Mouse (Mus musculus): ENCODE data around the gene Nme3.

The Nme3 gene

DNA sequence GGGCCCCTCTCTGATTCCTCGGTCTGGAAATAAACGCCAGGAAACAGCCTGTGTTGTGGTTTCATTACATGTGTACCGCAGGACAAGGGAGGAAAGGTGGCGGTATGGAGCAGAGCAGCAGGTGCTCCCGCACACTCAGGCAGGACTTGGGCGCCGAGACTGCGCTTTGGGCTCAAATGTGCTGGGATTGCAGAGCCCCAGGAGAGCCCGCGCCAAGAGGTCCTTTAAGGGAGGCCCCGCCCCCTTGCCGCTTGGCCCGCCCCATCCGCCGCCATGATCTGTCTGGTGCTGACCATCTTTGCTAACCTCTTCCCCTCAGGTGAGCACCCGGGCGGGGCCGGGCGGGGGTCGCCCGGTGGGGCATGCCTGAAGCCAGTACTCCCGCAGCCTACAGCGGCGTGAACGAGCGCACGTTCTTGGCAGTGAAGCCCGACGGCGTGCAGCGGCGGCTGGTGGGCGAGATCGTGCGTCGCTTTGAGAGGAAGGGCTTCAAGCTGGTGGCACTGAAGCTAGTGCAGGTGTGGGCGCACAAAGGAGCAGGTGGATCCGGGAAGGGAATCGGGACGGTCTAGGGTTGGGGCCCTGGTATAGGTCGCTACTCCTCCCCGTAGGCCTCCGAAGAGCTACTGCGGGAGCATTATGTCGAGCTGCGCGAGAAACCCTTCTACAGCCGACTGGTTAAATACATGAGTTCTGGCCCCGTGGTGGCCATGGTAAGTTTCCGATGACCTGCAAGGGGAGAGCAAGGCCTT, at the start of gene Nme3:
Gene Nme3 (plus strand): TSS at position 260 of the 752 bp plus-strand sequence.
- peak; percentile 65 to 71 for DNase-seq (ENCODE audit: low spot score in 2 of 2)

DNA sequence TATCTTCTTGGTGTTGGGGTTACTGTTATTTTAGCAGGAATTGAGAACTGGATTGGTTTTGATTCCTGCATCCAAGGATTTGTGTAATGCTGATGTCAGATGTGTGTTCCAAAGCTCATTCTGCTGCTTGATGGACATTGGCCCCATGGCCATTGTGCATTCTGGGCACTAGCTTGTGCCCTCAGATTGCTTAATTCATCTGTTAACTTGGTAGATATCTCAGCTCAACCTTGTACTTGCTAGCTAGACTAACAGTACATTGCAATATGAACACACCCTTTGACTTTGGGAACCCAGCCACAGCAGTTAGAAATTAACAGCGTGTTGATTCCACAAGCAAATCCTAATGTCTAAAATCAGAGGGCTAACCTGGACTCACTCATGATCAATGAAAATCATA, 48.9 kb upstream of the Nme3 start:
- DNase-seq (ENCODE audit: low spot score in 2 of 2) = no peak

DNA sequence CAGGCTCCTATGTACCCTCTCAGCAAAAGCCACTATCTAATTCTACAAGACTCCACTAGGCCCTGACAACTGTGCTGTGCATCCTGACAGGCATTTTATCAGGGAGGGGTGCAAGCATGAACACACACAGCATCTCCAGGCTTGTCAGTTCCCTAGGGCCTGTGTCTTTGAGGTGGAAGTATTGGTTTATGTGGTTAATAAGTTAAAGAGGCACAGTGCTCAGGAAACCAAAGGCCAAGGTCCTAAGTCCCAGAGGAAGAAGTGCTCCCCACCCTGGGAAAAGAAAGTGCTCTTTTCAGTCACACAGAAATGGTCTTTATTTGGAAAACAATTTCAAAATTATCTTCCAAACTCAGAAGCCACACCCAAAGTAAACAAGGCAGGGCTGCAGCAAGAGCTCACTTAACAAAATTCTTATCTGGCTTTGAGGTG, 47.7 kb upstream of the Nme3 start:
- no peak for DNase-seq (ENCODE audit: low spot score in 2 of 2)

DNA sequence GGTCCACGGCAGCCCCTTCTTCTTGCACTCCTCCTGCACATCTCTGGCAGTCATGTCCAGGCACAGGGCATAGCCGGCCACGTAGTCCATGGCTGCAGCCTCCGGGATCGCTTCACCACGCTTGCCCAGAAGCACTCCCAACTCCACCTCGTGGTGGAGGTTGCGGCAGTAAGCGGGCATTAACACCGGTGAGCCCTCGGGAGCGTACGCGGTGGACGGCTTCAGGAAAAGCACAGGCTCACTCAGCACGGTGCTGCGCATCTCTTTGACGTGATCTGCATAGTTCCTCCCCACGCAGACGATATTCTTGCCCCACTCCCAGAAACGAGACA, 46.6 kb upstream of the Nme3 start:
- DNase-seq (ENCODE audit: low spot score in 2 of 2) = no peak

DNA sequence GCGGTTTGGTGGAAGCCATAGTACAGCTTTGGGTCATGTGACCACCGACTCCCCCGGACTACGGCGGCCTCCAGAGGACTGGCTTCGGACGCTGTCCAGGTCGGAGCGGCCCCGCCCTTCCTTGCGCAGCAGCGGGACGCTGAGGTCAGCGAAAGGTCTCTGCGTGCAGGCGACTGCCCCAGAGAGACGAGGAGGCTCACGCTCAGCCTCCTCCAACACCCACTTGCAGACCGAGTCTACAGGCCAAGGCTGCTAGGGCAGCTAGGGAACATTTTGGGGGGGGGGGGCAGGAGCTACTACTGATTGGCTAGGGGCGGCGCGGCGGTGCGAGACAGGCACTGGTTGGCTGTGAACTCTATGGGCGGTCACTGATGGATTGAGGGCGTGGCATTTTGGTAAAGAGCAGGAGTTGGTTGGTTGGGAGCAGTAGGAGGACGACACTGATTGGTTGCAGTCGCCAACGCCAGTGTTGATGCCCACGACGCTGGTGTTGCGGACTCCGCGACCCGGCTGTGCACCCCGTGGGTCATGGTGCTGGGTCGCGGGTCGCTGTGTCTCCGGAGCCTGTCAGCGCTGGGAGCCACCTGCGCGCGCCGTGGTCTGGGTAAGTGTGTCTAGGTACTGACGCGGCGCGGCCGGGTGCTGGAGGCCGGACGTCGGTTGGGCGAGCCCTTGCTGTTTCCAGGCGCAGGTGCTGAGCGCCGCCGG, 46.1 kb upstream of the Nme3 start, which contains the start of gene Fahd1:
Gene Fahd1 (minus strand): TSS at position 300 of the 708 bp plus-strand sequence.
- DNase-seq (ENCODE audit: low spot score in 2 of 2) = peak; percentile 97 to 98

DNA sequence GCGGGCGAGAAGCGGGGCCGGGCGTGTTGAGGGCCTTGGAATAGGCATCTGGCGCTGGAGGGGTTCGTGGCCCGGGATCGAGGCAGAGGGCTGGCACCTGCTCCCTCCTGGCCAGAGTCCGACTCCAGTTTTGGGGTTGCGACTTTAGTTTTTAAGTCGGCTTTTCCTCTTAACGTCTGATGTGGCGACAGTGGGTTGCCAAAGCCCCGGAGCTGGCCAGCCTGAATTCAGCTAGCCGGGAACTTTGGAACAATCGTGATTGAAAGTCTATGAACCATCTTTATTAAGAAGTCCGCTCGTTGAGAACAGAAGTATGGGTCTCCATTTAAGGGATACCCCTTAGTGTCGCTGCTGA, 45.5 kb upstream of the Nme3 start:
- DNase-seq (ENCODE audit: low spot score in 2 of 2) = no peak

DNA sequence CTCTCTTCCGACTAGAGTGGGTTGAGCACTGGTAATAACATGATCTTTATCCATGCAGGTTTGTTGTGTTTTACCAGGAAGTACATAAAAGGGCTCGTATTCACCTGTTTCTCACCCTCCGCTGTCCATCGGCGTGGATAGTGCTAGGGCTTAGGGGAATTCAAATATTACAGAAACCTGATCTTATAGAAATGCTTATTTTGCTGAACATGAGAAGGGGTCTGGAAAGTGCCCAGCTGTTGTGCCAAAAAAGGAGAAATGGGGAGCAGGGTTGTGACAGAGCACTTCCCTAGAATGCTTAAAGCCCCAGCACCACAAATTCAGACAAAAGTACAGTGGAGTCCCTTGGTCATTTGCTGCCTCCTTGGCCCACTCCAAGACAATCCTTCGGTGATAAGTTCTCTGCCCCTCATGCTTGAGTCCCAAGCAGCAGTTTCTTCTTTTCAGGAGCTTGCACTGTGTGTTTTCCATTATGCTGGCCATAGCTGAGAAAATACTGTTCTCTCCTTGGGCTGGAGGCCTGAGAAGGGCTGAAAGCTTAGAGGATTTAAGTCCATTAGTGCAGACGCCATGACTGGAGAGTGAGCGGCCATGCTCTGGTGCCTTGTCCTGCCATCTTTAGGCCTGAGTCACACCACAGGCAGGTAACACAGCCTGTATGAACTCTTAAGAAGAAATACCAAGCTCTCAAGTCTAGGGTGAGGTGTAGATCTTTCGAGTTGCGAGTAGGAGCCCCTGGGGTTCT, 44.7 kb upstream of the Nme3 start:
- DNase-seq (ENCODE audit: low spot score in 2 of 2) = no peak

DNA sequence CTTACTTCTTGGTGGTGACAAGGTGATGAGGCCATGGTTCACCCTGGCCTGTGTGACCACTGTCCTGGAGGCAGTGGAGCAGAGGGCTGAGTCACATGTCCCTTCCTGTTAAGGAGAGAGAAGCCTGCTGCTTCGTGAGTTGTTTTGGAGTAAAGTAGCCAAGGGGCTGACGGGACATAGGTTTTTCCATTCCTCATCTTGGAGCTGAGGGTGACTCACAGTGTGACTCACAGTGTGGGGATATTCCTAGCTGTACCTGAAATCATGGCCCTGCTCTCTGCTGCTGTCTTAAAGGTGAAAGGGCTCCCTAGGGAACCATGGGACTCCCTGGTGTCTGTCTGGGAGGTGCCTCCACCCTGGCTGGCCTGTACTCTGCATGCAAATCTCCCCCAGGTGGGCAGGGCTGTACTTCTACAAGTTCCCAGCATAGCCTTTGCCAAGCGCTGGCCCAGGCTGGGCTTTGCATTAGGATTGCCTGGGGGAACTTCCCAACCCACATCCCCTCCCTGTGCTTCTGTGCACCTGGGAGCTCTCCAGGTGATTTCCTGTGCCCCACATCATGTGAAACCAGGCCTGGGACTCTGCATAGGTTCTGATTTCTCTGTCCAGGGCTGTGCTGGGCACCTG, 40.3 kb upstream of the Nme3 start:
- DNase-seq (ENCODE audit: low spot score in 2 of 2) = no peak

DNA sequence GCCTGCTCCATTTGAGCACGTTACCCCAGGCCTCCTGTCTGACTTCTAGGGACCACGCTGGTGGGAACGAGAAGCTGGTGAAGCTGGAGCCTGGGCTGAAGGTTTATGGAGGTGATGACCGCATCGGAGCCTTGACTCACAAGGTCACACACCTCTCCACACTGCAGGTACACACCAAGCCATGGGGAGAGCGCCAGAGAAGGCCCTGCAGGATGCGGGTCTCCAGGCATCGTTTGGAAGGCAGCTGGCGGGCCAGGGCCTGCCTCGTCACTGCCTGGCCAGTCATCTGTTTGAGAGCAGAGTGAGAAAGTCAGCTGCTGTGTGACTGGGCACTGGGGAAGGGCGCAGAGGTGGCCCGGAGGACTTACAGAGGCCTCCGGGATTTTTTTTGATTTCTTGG, 39.7 kb upstream of the Nme3 start:
- DNase-seq (ENCODE audit: low spot score in 2 of 2) = no peak

DNA sequence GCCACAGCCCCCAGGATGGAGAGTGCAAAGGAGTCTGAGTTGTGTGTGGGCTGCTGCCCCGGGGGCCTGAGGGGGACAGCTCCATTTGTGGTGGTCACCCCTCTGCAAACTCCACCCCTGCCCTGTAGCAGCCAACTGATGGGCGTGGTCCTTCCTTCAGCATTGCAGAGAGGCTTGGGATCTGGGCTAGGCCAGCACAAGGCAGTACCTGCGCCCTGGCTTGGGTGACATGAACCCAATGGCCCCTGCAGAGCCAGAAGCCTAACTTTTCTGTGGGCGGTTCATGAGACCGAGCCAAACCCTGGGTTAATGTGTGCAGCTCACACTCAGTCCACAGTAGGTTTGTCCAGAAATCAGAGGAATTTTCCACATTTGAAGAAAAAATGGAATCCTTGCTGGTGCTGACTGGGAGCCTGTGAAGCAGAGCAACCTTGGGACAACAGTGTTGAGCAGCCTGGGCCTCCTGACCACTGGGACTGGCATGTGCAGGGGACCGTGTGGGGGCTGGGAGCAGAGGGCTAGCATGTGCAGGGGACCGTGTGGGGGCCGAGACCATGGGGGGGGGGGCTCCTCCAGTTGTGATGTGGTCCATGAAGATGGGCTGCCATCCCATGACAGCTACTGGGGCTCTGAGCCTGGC, 38.3 kb upstream of the Nme3 start:
- no peak for DNase-seq (ENCODE audit: low spot score in 2 of 2)

DNA sequence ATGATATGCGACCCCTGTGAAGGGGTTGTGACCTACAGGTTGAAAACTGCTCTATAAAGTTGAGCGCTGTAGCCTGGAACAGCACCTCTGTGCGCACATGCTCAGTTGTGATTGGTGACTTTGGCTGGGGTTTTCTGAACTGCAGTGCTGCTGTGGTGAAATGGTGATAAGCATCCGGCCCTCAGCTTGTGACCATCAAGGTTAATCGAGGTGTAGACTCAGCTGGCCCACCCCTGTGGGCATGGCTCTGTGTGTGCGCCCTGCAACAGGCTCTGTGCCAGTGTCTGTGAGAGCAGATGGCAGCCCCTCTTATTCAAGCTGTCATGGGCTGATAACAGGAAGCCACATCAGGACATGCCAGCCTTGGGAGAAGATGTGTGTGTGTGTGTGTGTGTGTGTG, 37.3 kb upstream of the Nme3 start:
- DNase-seq (ENCODE audit: low spot score in 2 of 2) = no peak

DNA sequence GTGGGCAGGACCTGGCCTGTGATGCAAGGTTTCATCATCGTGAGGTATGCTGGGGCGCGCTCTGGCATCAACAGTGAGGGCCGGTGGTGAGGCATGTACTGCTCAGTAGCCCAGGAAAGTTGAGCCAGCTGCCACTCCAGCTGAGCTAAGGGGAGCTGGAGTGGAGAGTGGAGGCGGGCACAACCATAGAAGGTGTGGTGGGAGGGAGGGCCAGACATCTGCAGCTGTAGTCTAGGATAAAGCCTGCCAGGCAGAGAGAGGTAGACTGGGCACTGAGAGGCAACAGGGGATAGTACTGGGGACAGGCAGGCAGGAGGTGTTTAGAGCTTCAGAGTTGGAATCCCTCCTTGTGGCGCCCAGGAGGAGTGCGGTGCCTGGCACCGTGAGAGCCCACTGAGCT, 36.2 kb upstream of the Nme3 start:
- DNase-seq (ENCODE audit: low spot score in 2 of 2) = no peak

DNA sequence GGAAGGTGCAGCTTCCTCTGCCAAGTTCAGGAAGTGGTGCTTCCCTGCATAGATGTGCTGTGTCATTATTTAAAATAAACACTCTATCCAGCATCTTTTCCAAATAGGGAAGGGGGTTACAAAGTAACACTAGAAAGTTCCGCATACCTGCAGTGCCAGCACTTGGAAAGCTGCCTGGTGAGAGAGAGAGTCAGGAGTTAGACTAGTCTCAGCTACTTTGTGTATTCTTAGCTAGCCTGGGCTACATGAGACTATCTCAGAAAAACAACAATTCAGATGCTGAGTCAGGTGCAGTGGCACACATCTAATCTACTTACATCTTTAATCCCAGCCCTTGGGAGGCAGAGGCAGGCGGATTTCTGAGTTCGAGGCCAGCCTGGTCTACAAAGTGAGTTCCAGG, 34.5 kb upstream of the Nme3 start:
- no peak for DNase-seq (ENCODE audit: low spot score in 2 of 2)

DNA sequence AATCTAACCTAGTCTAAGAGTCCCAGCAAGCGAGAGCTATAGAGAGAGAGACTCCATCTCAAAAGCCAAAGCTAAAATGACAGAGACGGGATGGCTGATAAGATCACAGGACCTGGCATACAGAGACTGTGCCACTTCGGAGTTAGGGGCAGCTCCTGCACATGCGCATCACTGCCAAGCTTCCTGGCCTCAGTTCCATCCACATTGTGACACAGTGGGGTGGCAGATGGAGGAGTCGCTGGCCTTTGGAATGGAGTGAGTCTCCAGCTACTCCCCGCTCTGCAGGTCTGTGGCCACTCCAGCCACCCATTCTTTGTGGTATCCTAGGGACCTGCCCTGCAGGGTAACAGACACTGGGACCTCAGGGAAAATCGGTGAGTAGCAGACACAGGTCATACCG, 30.5 kb upstream of the Nme3 start, which contains the start of gene Igfals:
Gene Igfals (plus strand): TSS at position 222 of the 400 bp plus-strand sequence.
- DNase-seq (ENCODE audit: low spot score in 2 of 2) = no peak

DNA sequence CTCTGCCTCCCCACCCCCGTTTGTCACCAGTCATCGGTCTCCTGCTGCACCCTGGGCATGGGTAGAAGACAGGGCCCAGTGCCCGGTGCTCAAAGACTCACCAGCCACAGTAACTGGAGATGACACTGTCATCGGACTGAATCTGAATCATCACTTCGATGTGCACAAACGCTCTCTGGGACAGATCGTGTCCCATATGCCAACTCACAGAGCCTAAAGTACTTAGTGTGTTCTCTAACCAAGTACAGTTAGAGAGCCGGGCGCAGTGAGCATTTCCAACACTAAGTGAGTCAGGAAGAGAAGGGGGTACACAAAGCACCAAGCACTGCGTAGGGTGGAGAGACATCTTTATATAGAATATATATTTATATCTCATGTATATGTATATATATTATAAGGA, 28.4 kb upstream of the Nme3 start:
- no peak for DNase-seq (ENCODE audit: low spot score in 2 of 2)

DNA sequence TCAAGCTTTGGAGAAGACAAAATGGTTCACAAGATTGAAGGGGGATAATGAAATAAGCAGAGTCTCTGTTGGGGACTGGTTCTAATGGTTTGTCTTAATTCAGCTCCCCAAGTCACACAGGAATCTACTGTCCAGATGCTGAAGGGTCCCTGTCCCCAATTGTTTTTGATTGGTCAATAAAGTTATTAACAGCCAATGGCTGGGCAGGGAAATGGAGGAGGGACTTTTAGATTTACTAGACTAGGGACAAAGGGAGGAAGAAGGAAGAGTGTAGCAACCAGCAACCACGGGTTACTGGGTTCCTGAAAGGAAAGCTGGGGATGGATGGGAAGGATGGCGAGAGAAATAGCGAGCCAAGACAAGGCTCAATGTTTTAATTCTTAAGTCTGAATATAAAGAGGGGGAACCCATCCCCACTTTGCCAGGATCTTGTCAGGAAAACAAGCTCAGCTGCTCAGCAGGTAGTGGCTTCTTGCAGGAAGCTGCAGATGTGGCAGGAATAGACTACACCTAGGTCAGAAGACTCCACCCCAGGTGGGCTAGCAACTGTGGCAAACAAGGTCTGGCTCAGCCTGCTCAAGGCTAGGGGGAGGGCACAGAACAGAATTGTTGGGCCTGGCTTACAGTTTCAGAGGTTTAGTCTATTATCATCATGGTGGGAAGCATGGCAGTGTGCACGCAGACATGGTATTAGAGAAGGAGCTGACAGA, 22.4 kb upstream of the Nme3 start:
- DNase-seq (ENCODE audit: low spot score in 2 of 2) = no peak

DNA sequence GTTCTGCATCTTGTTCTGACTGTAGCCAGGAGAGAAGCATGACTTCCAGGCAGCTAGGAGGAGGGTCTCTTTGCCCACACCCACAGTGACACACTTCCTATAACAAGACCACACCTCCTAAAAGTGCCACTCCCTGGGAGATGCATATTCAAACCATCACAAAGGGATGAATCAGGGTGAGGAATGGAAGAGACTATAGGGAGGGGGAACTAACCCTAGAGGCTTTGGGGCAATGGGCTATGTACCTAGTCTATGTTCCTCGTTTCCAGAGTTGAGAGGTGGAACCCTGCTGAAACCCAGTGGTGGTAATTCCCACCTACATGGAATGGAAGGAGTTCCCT, 21.9 kb upstream of the Nme3 start:
- DNase-seq (ENCODE audit: low spot score in 2 of 2) = no peak

DNA sequence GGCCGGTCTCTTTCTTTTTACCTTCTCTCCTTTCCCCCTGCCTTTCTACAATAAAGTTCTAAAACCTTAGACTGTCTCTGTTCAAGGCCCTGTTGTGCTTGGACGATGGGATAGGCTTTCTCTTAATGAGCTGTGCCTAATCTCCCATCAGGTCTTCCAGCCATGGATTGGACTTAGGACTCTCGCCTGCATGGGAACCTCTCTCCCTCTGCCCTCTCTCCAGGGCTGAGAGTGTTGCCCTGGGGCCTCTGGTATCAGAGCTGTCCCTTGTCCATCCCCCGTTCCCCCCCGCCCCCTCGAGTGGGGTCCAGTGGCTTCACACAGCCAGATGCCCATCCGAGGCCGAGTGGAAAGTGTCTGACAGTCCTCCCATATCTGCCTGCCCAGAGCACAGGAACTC, 21.3 kb upstream of the Nme3 start:
- DNase-seq (ENCODE audit: low spot score in 2 of 2) = no peak

DNA sequence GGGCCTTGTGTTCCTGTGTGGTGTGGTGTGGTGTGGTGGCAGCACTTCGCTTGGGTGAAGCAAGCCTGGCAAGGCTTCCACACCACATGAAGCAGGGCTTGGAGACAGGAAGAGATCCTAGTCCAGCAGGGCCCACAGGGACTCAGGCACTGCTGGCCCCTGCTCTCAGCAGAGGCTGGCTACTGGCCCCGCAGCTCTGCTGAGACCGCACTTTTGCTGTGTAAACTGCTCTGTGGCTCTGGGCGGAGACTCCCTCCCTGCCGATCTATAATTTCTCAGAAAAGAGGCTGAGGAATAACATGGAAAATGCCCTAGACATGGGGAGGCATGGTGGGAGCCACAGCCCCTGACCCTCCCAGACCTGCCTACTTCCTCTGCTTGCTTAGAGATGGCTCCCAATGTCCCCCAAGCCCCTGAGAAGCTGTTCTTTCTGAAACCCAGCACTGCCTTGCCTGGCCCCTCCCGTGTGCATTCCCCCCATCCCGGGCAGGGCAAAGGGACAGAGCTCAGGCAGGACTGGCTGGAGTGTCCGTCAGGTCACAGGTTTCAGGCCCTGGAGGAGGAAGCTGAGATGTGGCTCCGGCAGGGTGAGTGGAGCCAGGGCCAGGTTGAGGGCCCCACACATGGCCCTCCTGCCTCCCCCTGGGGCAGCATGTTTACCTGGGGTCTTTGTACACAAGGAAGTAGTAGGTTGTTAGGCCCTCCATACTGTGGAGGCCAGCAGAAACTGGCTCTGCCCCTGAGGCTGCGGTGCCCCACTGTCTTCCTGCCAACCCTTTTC, 18.8 kb upstream of the Nme3 start:
- DNase-seq (ENCODE audit: low spot score in 2 of 2) = no peak

DNA sequence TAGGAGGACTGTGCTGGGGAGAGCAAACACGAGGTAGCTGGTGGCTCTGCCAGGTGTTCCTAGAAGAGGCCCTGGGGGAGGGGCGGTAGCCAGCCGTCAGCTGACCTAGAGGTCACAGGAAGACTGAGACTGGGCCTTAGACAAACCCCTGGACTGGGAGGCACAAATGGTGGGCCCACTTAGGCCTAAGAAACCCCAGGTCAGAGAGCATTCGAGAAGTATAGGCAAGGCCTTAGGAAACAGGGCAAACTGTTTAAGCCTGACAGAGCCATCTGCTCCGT, 18.2 kb upstream of the Nme3 start:
- peak; percentile 65 to 81 for DNase-seq (ENCODE audit: low spot score in 2 of 2)

DNA sequence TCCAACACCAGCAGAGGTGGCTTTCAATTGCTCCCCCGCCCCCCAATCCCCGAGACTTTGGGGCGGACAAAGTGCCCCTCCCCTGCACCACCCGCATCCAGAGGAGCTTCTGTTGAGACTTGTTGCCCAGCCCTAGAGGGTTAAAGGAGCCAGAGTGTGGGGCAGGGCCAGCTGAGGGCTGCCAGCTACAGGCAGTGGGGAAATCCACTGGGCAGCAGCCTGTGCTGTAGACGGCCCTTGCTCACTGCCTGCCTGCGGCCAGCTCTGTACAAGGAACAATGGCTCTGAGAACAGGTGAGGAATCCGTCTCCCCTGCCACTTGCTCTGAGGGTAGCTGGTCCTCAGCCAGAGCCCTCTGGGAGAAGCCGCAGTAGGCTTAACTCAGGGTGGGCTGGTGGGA, 17.8 kb upstream of the Nme3 start:
- no peak for DNase-seq (ENCODE audit: low spot score in 2 of 2)

All from heart, adult 9 months (tissue).